Mouse (Mus musculus): ENCODE measurements around the gene Ikzf1.

GRCm38 (mm10) chr11:11735155-11735554, 50.4 kb downstream of the Ikzf1 start:
- TF ChIP-seq CTCF (IDR thresholded peaks at IDR 0.05; ENCODE audit: low read depth) = no peak
- peak; percentile 97 for TF ChIP-seq EP300 (IDR thresholded peaks at IDR 0.05; ENCODE audit: low read depth)
